Mouse (Mus musculus): Measurements from ENCODE around the gene Bcl2l2. TPM values are rescaled to one million over a fixed set of nuclear protein-coding genes. Genes with fewer than 3 reads are reported as not detected.
A peak's percentile ranks its signal among the peaks of the same experiment; 100 is the strongest.

The Bcl2l2 gene
- total RNA-seq, 2 experiments from 2014 or later: 95.3 to 96.8 TPM

GRCm38 (mm10) chr14:54935904-54936830 lies 53.0 kb downstream of the Bcl2l2 start, which contains the start of gene Cmtm5:
Cmtm5 (plus strand) TSS chr14:54936261.
- DNase-seq (ENCODE audit: low spot score in 2 of 2): peak; percentile 59 to 82

DNA sequence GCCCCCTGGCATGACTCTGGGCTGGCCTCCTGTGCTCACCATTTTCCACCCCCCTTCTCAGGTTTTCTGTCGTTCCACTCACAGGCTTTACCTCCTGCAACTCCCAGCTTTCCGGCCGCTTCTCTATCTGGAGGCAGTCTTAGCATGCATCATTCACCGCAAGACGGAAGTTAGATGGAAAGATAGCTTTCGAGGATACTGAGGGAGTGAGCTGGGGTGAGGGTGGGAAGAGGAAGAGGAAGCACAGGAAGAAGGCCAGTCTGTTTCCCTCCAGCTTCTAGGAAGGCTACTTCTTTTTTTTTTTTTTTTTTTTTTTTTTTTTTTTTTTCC lies 53.6 kb downstream of the Bcl2l2 start:
- no peak for DNase-seq (ENCODE audit: low spot score in 2 of 2)

DNA sequence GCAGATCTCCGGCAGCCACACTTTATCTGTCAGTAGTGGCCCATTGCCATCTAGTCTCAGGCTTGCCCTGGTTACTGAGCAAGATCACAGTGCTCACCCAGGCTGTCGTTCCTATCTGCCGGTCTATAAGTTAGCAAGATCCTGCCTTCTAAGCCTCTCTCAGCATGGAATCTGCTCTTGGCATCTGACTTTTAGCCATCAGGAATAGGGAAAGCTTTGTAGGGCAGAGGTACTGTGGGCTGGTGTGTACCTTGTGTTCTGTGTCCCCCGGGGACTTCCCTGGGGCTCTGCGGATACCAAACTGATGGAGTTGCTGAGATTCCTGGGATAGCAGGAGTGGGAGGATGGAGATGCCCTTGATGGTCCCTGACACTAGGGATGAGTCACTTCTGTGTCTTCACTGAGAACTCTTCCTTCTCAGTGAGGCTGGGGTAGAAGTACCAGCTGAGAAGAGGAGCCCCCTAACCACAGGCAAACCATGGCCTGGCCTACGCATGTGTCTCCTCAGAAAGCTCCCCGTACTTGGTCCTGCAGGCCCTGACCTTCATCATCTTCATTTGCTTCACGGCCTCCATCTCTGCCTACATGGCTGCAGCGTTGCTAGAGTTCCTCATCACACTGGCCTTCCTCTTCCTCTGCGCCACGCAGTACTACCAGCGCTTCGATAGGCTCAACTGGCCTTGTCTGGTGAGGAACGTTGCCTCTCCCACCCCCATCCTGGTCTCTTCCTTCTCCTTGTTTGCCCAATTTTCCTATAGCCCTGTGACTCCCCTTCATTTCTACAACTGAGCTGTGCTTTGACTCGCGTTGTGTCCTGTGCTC lies 54.4 kb downstream of the Bcl2l2 start:
- DNase-seq (ENCODE audit: low spot score in 2 of 2): no peak

Other genes with a start within 250 kb of the Bcl2l2 start
- gene Gm17606, start 242.4 kb upstream of the Bcl2l2 start, total RNA-seq (2021): not detected
- gene Cdh24, start 242.0 kb upstream of the Bcl2l2 start, total RNA-seq (2021): 10 to 100 TPM; 20.5 to 21.0 TPM
- 10 to 100 TPM; 25.8 to 27.8 TPM for gene 1700123O20Rik, start 197.2 kb upstream of the Bcl2l2 start, total RNA-seq (2021)
- gene Acin1, start 196.4 kb upstream of the Bcl2l2 start, total RNA-seq (2021): 100 to 1,000 TPM; 210 to 221 TPM
- gene Gm29776, start 184.5 kb upstream of the Bcl2l2 start, total RNA-seq (2021): under 1 TPM in 1 of 2 experiments, not detected in 1; 0.21 TPM
- gene Cebpe, start 171.2 kb upstream of the Bcl2l2 start, total RNA-seq (2021): not detected
- gene Slc7a8, start 101.4 kb upstream of the Bcl2l2 start, total RNA-seq (2021): 10 to 100 TPM; 66.1 to 66.2 TPM
- gene Rnf212b, start 69.2 kb upstream of the Bcl2l2 start, total RNA-seq (2021): not detected
- 10 to 100 TPM; 20.8 to 21.7 TPM for gene Homez, start 12.4 kb upstream of the Bcl2l2 start, total RNA-seq (2021)
- gene Ppp1r3e, start 5.8 kb upstream of the Bcl2l2 start, total RNA-seq (2021): 10 to 100 TPM; 24.3 to 27.5 TPM
- gene Gm20521, start 64 bp downstream of the Bcl2l2 start, total RNA-seq (2021): under 1 TPM; 0.30 to 0.88 TPM
- 100 to 1,000 TPM; 256 to 278 TPM for gene Pabpn1, start 9.1 kb downstream of the Bcl2l2 start, total RNA-seq (2021)
- gene Slc22a17, start 29.8 kb downstream of the Bcl2l2 start, total RNA-seq (2021): 100 to 1,000 TPM; 676 to 680 TPM
- 10 to 100 TPM; 14.7 to 17.0 TPM for gene Efs, start 42.7 kb downstream of the Bcl2l2 start, total RNA-seq (2021)
- not detected for gene Il25, start 49.3 kb downstream of the Bcl2l2 start, total RNA-seq (2021)
- 10 to 100 TPM; 57.9 to 58.0 TPM for gene Cmtm5, start 52.9 kb downstream of the Bcl2l2 start, total RNA-seq (2021)
- gene Myh6, start 83.5 kb downstream of the Bcl2l2 start, total RNA-seq (2021): 1 to 10 TPM; 2.0 to 2.8 TPM
- gene Gm17428, start 93.6 kb downstream of the Bcl2l2 start, total RNA-seq (2021): not detected
- 1 to 10 TPM; 4.0 to 5.4 TPM for gene Myh7, start 111.2 kb downstream of the Bcl2l2 start, total RNA-seq (2021)
- gene Ngdn, start 132.1 kb downstream of the Bcl2l2 start, total RNA-seq (2021): 10 to 100 TPM; 28.6 to 33.5 TPM
- gene Zfhx2, start 208.9 kb downstream of the Bcl2l2 start, total RNA-seq (2021): 10 to 100 TPM; 41.2 to 48.8 TPM
- 10 to 100 TPM; 21.7 to 24.7 TPM for gene Thtpa, start 211.4 kb downstream of the Bcl2l2 start, total RNA-seq (2021)
- 10 to 100 TPM; 15.8 to 18.6 TPM for gene Ap1g2, start 223.2 kb downstream of the Bcl2l2 start, total RNA-seq (2021)
- 100 to 1,000 TPM; 408 to 411 TPM for gene Jph4, start 233.6 kb downstream of the Bcl2l2 start, total RNA-seq (2021)

All from layer of hippocampus, postnatal 14 days (tissue).